Mouse (Mus musculus) neural tube, embryonic 12.5 days (tissue): Measurements from ENCODE around the gene Tom1l2. TPM values are rescaled to one million over a fixed set of nuclear protein-coding genes. Genes with fewer than 3 reads are reported as not detected.
A peak's percentile ranks its signal among the peaks of the same experiment; 100 is the strongest.

Experiments used
- ATAC-seq: fragments of 200-750 bp; cut with Nextera tagmentation; 2 replicates; pipeline ENCODE4 v1.8.0; 2017; ENCODE audit warnings: low read depth, mild to moderate bottlenecking, moderate TSS enrichment, moderate library complexity; ENCODE audit not compliant: low FRiP score
- H3K27ac ChIP-seq: fragments of 300-500 bp; sonication (generic); 2 replicates; pipeline ENCODE4 v1.5.1; 2016
- H3K27me3 ChIP-seq: fragments of 300-500 bp; sonication (generic); replicated peaks from 2 replicates; pipeline ENCODE4 v1.6.1; 2016; ENCODE audit warnings: mild to moderate bottlenecking
- H3K36me3 ChIP-seq: fragments of 300-500 bp; sonication (generic); 2 replicates; pipeline ENCODE4 v1.6.1; 2016; ENCODE audit warnings: mild to moderate bottlenecking
- H3K4me1 ChIP-seq: fragments of 300-500 bp; sonication (generic); 2 replicates; pipeline ENCODE4 v1.6.1; 2016
- H3K4me2 ChIP-seq: fragments of 300-500 bp; sonication (generic); replicated peaks from 2 replicates; pipeline ENCODE4 v1.6.1; 2016; ENCODE audit warnings: mild to moderate bottlenecking
- H3K4me3 ChIP-seq: fragments of 300-500 bp; sonication (generic); 2 replicates; pipeline ENCODE4 v1.5.1; 2016
- H3K9ac ChIP-seq: fragments of 300-500 bp; sonication (generic); 2 replicates; pipeline ENCODE4 v1.6.1; 2016; ENCODE audit warnings: mild to moderate bottlenecking
- H3K9me3 ChIP-seq: fragments of 300-500 bp; sonication (generic); 2 replicates; pipeline ENCODE4 v1.6.1; 2016; ENCODE audit warnings: mild to moderate bottlenecking
- WGBS: fragments of 180-500 bp; shearing (Covaris S2); methylation state at CpG from one replicate; pipeline ENCODE4 v1.1.7; 2016; 5-methylcytosine and 5-hydroxymethylcytosine counted together
- polyA plus RNA-seq: library from polyadenylated mRNA; unstranded; fragments of >200 nt; fragmentation: Nextera tagmentation; extraction: Ambion mirVana; gene quantifications from 2 replicates; pipeline ENCODE4 v1.2.1, GENCODE M21; 2016

Gene Tom1l2
- polyA plus RNA-seq, 1 experiment from 2014 or later, result 46.7 TPM

DNA sequence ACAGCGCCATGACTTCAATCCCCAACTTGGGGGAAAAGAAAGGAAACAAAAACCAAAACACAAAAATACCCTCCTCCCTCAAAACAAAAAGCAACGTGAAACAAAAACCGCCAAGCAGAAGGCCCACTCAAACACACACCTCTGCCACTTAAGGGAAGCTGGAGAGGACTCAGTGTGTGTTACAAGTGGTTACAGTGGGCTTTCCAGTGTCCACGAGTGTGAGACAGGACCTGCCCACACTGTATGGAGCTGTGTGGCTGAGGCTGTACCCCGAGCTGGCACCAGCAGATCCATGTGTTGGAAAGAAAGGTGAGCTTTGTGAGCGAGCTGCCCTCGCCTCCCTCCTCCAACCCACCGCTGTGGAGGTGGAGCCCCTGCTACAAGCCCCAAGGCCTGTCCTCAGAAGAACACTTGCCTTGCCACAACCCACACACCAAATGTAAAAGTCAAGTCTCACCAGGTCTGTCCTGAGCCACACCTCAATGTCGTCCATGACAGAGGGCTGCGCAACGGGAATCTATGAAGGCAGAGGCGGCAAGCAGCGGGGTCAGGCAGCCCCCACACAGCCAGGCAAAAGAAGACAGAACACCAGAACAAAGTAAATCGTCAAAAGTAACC lies 120.2 kb downstream of the Tom1l2 start:
- peaks cover 22% of the 10 kb centered on the region for H3K36me3 ChIP-seq
- H3K27ac ChIP-seq, result no peak overlapping the region
- ATAC-seq, result no peak
- H3K27me3 ChIP-seq, result no peaks in the 10 kb centered on the region
- 81% methylated on average over 14 of the region's 14 CpGs for WGBS
- peaks cover 12% of the 10 kb centered on the region for H3K4me1 ChIP-seq
- H3K4me3 ChIP-seq, result no peak overlapping the region
- no peaks in the 10 kb centered on the region for H3K9me3 ChIP-seq
- no peak overlapping the region for H3K4me2 ChIP-seq
- H3K9ac ChIP-seq, result no peak overlapping the region

DNA sequence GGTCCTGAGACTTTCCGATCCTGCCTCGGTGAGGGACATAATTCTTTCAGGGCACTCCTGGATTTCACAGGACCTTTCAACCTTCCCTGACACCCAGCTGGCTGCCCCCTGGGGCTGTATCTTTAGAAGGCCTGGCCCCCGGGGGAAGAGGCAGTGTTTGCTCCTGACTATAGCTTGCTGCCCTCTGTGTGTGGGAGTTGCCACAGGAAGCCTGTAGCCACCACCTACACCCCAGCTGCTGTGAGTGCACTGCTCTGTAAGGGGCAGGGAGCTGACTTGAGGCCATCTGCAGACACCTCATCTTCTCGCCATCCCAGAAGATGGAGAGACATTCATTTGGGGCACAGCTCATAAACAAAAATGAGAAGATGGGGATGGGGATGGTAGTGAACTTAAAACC lies 120.8 kb downstream of the Tom1l2 start:
- WGBS, result 39% methylated on average over 4 of the region's 4 CpGs
- no peak overlapping the region for H3K27ac ChIP-seq
- H3K9me3 ChIP-seq, result no peaks in the 10 kb centered on the region
- no peak overlapping the region for H3K4me2 ChIP-seq
- no peak overlapping the region for H3K4me3 ChIP-seq
- H3K4me1 ChIP-seq, result peaks cover 12% of the 10 kb centered on the region
- no peak for ATAC-seq
- H3K27me3 ChIP-seq, result no peaks in the 10 kb centered on the region
- H3K36me3 ChIP-seq, result peaks cover 20% of the 10 kb centered on the region; the same call in 1 of the 2 replicates
- H3K9ac ChIP-seq, result no peak overlapping the region

DNA sequence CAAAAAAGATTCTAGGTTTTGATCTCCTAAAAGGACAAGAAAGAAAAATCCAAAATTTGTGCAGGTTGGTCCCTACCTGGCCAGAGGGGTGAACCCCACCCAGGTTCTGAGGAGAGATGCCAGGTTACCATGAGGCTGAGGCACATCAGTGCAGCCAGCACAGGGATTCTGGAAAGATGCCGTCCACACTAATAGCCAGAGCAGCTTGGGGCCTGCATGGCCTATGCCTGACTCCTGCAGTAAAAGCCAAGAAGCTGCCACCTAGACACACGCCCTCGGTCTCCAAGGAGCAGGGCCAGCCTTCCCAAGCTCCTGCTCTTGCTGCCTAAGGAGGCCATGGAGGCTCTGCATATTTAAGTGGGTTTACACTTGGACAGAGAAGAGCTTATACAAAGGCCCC lies 121.4 kb downstream of the Tom1l2 start:
- Histone ChIP-seq H3K4me2 (no peak overlapping the region), H3K9ac (no peak overlapping the region), H3K4me1 (peaks cover 12% of the 10 kb centered on the region), H3K27me3 (no peaks in the 10 kb centered on the region), H3K9me3 (no peaks in the 10 kb centered on the region), H3K4me3 (no peak overlapping the region), H3K36me3 (peaks cover 20% of the 10 kb centered on the region; the same call in 1 of the 2 replicates), H3K27ac (no peak overlapping the region)
- 66% methylated on average over 3 of the region's 3 CpGs for WGBS
- no peak for ATAC-seq

DNA sequence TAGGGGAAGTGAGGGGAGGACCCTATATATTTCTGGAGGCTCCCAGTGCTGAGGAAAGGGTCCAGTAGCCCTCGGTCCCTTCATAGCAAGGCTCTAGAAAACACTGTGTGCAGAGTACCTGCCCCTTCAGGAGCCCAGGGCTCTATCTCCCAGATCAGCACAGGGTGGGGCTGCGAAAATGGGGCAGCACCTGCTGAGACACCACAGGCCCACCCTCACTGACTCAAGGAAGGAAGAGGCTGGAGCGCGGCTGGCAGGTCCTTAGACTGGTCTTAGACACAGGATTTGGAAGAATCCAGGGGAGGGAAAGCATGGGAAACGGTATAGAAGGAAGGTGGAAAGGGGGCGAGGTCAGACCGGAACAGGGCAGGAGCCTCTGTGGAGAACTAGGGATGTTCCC lies 122.2 kb downstream of the Tom1l2 start:
- H3K27me3 ChIP-seq, result no peaks in the 10 kb centered on the region
- H3K27ac ChIP-seq, result no peak overlapping the region
- no peaks in the 10 kb centered on the region for H3K9me3 ChIP-seq
- H3K36me3 ChIP-seq, result peaks cover 19% of the 10 kb centered on the region; the same call in 1 of the 2 replicates
- peaks cover 12% of the 10 kb centered on the region for H3K4me1 ChIP-seq
- no peak for ATAC-seq
- WGBS, result 93% methylated on average over 7 of the region's 7 CpGs
- no peak overlapping the region for H3K4me2 ChIP-seq
- no peak overlapping the region for H3K4me3 ChIP-seq
- H3K9ac ChIP-seq, result no peak overlapping the region

DNA sequence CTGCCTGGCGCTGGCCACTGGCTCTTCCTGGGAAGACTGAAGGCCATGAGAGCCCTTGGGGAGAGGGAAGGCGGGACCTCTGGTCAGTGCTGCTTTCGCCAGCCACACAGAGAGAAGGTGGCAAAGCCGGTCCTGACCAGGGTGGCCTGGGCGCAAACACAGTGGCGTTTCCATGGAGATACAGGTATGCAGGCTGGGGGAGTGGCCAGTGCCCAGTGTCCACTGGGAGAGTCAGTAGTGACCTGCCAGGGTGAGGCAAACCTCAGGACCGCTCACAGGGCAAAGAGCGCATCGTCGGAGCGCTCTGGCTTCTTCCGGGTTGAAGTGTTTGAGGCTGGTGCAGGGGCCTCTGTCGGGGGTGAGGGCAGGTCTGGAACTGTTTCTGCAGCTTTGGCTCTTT lies 122.9 kb downstream of the Tom1l2 start:
- 81% methylated on average over 13 of the region's 13 CpGs for WGBS

DNA sequence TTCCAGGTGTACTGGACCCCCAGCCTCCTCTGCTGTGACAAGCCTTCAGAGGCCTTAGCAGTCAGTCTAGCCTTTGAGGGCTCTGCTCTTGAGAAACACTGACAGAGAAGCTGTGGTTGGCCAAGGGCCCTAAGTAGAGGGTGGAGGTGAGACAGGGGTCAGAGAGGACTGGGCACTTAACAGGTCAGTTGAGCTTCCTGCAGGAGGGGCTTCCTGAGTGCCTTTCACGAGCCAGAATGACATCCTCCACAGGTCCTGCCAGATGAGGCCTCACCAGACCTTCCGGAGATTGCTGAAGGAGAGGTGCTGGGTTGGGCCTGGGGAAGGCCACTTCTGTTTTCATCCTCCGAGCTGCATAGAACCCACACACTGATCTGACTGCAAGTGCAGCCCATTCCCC lies 124.2 kb downstream of the Tom1l2 start:
- no peak for ATAC-seq
- H3K4me1 ChIP-seq, result peaks cover 10% of the 10 kb centered on the region
- WGBS, result 76% methylated on average over 3 of the region's 3 CpGs
- no peaks in the 10 kb centered on the region for H3K9me3 ChIP-seq
- no peak overlapping the region for H3K4me3 ChIP-seq
- no peaks in the 10 kb centered on the region for H3K27me3 ChIP-seq
- peaks cover 16% of the 10 kb centered on the region; the same call in 1 of the 2 replicates for H3K36me3 ChIP-seq
- no peak overlapping the region for H3K9ac ChIP-seq
- no peak overlapping the region for H3K27ac ChIP-seq
- no peak overlapping the region for H3K4me2 ChIP-seq

More for the DNA sequence above, 122.9 kb downstream of the Tom1l2 start:
- Histone ChIP-seq H3K4me3 (no peak overlapping the region), H3K4me1 (peaks cover 12% of the 10 kb centered on the region), H3K27ac (no peak overlapping the region), H3K27me3 (no peaks in the 10 kb centered on the region), H3K9me3 (no peaks in the 10 kb centered on the region), H3K9ac (no peak overlapping the region), H3K36me3 (peaks cover 16% of the 10 kb centered on the region; the same call in 1 of the 2 replicates), H3K4me2 (no peak overlapping the region)
- ATAC-seq, result no peak

DNA sequence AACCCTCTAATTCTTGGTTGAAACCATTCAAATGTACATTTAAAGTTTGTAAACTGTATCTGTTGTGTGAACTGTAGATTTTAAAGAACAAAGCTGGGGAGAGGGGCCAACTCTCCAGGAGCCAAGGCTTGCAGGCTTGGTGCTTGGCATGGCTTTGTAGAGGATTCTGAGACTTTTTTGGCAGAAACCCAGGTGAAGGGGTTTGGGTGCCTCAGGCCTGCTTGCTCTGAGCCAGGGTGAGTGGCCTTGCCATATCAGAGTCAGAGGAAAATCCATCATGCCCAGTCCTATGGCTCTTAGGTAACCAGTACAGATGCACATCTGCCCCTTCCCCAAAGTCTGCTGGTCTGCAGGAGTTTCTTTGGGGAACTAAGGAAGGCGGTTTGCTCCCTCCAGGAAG lies 126.8 kb downstream of the Tom1l2 start:
- Histone ChIP-seq H3K9ac (no peak overlapping the region), H3K27ac (no peak overlapping the region), H3K4me1 (peaks cover 7% of the 10 kb centered on the region), H3K27me3 (no peaks in the 10 kb centered on the region), H3K9me3 (no peaks in the 10 kb centered on the region), H3K4me3 (no peak overlapping the region), H3K36me3 (peaks cover 16% of the 10 kb centered on the region; the same call in 1 of the 2 replicates), H3K4me2 (no peak overlapping the region)
- no peak for ATAC-seq
- 71% methylated on average over 1 of the region's 1 CpGs for WGBS

DNA sequence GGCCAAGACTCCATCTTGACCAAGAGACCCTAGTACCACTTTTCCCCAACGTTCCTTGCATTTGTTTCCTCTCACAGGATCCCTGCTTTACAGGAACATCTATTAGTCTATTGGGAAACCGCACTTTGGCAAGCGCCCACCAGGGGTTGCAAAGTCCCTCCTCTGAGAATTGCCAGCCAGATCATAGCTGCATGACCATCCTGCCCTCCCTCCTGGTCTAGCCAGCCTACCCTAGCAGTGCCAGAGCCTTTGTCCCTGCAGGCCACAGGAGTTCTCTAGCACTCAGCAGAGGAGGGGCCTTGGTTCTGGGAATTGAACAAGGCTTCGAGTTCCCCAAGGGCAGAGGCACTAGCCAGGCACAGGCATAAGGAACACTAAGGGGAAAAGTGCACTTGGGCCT lies 128.0 kb downstream of the Tom1l2 start:
- H3K4me2 ChIP-seq, result no peak overlapping the region
- H3K36me3 ChIP-seq, result peaks cover 12% of the 10 kb centered on the region; the same call in 1 of the 2 replicates
- ATAC-seq, result no peak
- H3K4me3 ChIP-seq, result no peak overlapping the region
- no peak overlapping the region for H3K27ac ChIP-seq
- peaks cover 15% of the 10 kb centered on the region for H3K4me1 ChIP-seq
- no peaks in the 10 kb centered on the region for H3K9me3 ChIP-seq
- no peak overlapping the region for H3K9ac ChIP-seq
- no peaks in the 10 kb centered on the region for H3K27me3 ChIP-seq
- WGBS, result 55% methylated on average over 4 of the region's 4 CpGs

DNA sequence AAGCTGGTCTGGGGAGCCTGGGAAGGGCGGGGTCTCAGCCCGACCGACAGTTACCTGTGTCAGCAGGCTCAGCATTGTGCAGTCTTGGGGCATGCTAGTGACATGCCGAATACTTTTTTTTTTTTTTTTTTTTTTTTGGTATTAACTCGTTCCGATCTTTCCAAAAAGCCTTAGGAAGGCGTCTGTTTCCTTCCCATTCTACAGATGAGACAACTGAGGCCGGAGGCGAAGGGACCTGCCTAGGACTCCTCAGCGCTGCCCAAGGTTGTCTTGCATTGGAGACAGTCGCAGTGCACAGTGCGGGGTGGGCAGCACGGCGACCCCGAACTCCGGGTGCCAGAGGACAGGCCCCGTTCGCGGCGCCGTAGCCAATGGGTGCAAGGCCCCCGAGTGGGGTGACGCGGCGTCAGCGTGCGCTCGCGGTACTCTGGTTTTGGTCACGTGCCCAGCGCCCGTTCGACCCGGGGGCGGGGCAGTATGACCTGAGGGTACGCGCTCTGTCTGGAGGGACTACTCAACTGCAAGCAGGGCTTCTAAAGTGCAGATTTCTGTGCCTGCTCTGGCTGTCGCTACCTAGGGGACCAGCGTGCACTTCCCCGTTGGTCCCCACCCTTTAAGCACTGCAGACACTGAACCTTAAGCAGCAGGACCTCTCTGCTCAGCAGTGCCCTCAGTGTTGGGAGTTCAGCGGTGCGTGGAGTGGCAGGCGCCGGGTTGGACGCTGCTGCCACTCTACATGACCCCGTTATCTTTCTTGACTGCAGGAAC lies 130.1 kb downstream of the Tom1l2 start, which contains the start of gene Srebf1:
Gene Srebf1, minus strand, starts transcription at position 113 of the 768 bp plus-strand sequence.
- Histone ChIP-seq H3K4me2 (peak within 1 kb of the TSS; percentile 66), H3K27me3 (no peaks in the 10 kb centered on the region), H3K4me1 (peaks cover 22% of the 10 kb centered on the region), H3K27ac (no peak within 1 kb of the TSS), H3K36me3 (peaks cover 6% of the 10 kb centered on the region; the same call in 1 of the 2 replicates), H3K4me3 (peak within 1 kb of the TSS; percentile 27; the same call in 1 of the 2 replicates), H3K9ac (peak within 1 kb of the TSS; percentile 40; the same call in 1 of the 2 replicates), H3K9me3 (no peaks in the 10 kb centered on the region)
- ATAC-seq, result peak; percentile 45
- WGBS, result 7% methylated on average over 46 of the region's 46 CpGs

DNA sequence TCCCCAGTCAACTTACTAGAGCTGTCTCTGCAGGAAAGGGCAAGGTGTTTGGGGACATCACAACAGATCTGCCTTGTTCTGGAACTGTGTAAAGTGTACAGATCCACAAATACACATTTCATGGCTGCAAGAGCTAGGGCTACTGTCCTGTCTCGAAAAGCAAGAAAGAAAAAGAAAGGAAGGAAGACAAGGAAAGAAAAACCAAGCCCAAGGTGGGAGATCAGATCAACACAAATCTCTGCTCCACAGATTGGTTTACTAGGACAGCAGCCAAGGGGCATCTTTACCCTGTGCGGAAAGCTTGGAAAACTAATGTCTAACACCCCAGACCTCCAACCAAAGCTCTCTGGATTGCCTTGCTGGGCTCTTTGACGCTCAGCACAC lies 130.6 kb downstream of the Tom1l2 start:
- Histone ChIP-seq H3K4me2 (peak overlapping the region; percentile 66), H3K4me3 (no peak overlapping the region), H3K9me3 (no peaks in the 10 kb centered on the region), H3K9ac (no peak overlapping the region), H3K27me3 (no peaks in the 10 kb centered on the region), H3K27ac (no peak overlapping the region), H3K36me3 (peaks cover 6% of the 10 kb centered on the region; the same call in 1 of the 2 replicates), H3K4me1 (peaks cover 27% of the 10 kb centered on the region)
- no peak for ATAC-seq
- 62% methylated on average over 3 of the region's 3 CpGs for WGBS

DNA sequence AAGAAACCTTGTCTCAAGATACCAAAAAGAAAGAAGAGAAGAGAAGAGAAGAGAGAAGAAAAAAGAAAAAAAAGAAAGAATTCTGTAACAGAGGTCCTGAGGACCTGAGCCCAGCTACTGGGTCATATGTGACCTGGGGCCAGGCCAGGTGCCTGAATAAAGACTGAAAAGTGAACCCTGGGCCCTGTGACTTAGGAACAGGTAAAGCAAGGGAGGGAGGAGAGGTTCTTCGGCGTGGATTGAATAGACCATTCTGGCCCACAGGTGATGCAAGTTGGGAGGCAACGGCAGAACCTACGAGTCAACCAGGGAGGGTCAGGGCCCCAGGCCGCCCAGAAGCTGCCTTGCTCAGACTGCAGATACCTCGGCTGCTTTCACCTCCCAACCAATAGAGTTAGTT lies 131.3 kb downstream of the Tom1l2 start:
- no peaks in the 10 kb centered on the region for H3K9me3 ChIP-seq
- H3K27ac ChIP-seq, result no peak overlapping the region
- ATAC-seq, result no peak
- peaks cover 31% of the 10 kb centered on the region for H3K4me1 ChIP-seq
- WGBS, result 90% methylated on average over 6 of the region's 6 CpGs
- no peak overlapping the region for H3K4me2 ChIP-seq
- H3K9ac ChIP-seq, result no peak overlapping the region
- H3K36me3 ChIP-seq, result peaks cover 6% of the 10 kb centered on the region; the same call in 1 of the 2 replicates
- H3K4me3 ChIP-seq, result no peak overlapping the region
- H3K27me3 ChIP-seq, result no peaks in the 10 kb centered on the region

DNA sequence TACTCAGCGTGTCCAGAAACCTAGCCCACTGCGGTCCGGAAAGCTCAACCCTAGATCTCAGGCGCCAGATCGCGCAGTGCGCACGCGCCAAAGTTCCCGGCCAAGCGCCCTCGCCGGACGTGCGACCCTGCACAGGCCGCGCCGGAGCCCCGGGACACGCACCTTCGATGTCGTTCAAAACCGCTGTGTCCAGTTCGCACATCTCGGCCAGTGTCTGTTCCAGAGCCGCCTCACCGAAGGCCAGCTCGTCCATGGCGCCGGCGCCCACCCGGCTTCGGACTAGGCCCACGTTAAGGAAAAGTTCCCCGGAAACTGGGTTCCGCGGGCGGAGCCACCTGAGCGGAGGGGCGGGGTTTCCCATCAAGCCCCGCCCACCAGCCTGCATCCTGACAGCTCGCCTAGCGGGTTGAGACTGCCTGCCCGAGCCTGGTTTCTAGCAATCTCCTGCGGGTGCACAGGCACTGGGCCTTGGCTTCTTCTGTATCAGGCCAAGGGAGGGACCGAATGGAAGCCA lies 132.4 kb downstream of the Tom1l2 start:
- H3K27ac ChIP-seq, result no peak overlapping the region
- H3K27me3 ChIP-seq, result no peaks in the 10 kb centered on the region
- H3K4me3 ChIP-seq, result peak overlapping the region; percentile 62
- H3K4me1 ChIP-seq, result peaks cover 35% of the 10 kb centered on the region
- WGBS, result under 1% methylated on average over 46 of the region's 46 CpGs
- H3K4me2 ChIP-seq, result peak overlapping the region; percentile 66
- peak overlapping the region; percentile 64 for H3K9ac ChIP-seq
- peak; percentile 69 for ATAC-seq
- H3K9me3 ChIP-seq, result no peaks in the 10 kb centered on the region
- peaks cover 6% of the 10 kb centered on the region; the same call in 1 of the 2 replicates for H3K36me3 ChIP-seq
